Mouse (Mus musculus): ENCODE measurements around the gene Tceal3.

DNA sequence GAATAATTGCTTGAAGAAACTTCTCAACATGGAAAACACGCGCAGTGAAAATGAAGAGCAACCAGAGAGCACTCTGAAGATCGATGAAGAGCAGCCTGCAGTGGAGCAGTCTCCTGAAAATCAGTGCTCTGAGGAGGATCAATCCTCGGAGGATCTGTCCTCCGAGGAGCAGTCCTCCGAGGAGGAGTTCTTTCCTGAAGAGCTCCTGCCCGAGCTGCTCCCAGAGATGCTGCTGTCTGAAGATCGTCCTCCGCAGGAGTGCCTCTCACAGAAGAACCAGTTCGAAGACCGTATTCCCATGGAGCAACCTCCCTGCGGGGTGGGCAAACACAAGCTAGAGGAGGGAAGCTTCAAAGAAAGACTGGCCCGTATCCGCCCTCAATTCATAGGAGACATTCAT, 118.1 kb downstream of the Tceal3 start:
- TF ChIP-seq GATA1 (IDR thresholded peaks at IDR 0.05; ENCODE audit: borderline replicate concordance, low read length) (no peak), FLI1 (IDR thresholded peaks at IDR 0.05; ENCODE audit: low read length) (no peak)

Data from megakaryocyte, embryonic 14.5 days (primary cell).